Mouse (Mus musculus) kidney, adult 2 months (tissue): ENCODE measurements around the gene Emc8. TPM values are rescaled to one million over a fixed set of nuclear protein-coding genes. Genes with fewer than 3 reads are reported as not detected.

ENCODE experiments used
- DNase-seq: peaks from one replicate; pipeline ENCODE4 v3.0.0; 2021
- H3K27ac ChIP-seq: fragments of 200-500 bp; 2 replicates; pipeline ENCODE4 v1.5.1; 2012; ENCODE audit warnings: low read depth, low read length, control low read depth, inconsistent platforms; ENCODE audit not compliant: insufficient read depth
- H3K27me3 ChIP-seq: fragments of 200-500 bp; replicated peaks from 2 replicates; pipeline ENCODE4 v1.6.1; 2012; ENCODE audit warnings: mild to moderate bottlenecking, moderate library complexity, low read length, inconsistent platforms; ENCODE audit not compliant: control insufficient read depth, insufficient read depth
- H3K36me3 ChIP-seq: fragments of 200-500 bp; 2 replicates; pipeline ENCODE4 v1.6.1; 2012; ENCODE audit warnings: mild to moderate bottlenecking, moderate library complexity, low read length, inconsistent platforms; ENCODE audit not compliant: control insufficient read depth, insufficient read depth
- H3K4me1 ChIP-seq: fragments of 200-500 bp; 2 replicates; pipeline ENCODE4 v1.6.1; 2011; ENCODE audit warnings: low read length; ENCODE audit not compliant: control insufficient read depth, insufficient read depth
- H3K4me3 ChIP-seq: fragments of 200-500 bp; 2 replicates; pipeline ENCODE4 v1.5.1; 2011; ENCODE audit warnings: mild to moderate bottlenecking, low read depth, low read length, control low read depth; ENCODE audit not compliant: insufficient read depth
- CTCF ChIP-seq: fragments of 200-500 bp; conservative IDR thresholded peaks from 2 replicates; pipeline ENCODE4 v1.5.1; 2011; ENCODE audit warnings: low read depth, mild to moderate bottlenecking, control low read depth, low read length, moderate library complexity, mixed read lengths; ENCODE audit not compliant: insufficient read depth, insufficient read length
- POLR2A ChIP-seq: fragments of 200-500 bp; IDR thresholded peaks from one replicate; pipeline ENCODE4 v1.6.1; 2011; ENCODE audit warnings: low read depth, low read length, control low read depth
- WGBS: fragments of 180-500 bp; shearing (Covaris S2); methylation state at CpG from one replicate; pipeline ENCODE4 v1.1.7; 2018; 5-methylcytosine and 5-hydroxymethylcytosine counted together
- polyA plus RNA-seq: library from polyadenylated mRNA; depleted of rRNA; stranded (reverse); fragments of >200 nt; gene quantifications from 2 replicates; pipeline ENCODE4 v1.2.3, GENCODE M21; 2012

The Emc8 gene
- polyA plus RNA-seq, 1 experiment, result 67.0 TPM

- 82% methylated on average over 10 of the region's 10 CpGs for WGBS
- TF ChIP-seq POLR2A (no peak), CTCF (no peak)
These were observed 26.2 kb downstream of the Emc8 start for GRCm38 (mm10) chr8:120642031-120642662.

DNA sequence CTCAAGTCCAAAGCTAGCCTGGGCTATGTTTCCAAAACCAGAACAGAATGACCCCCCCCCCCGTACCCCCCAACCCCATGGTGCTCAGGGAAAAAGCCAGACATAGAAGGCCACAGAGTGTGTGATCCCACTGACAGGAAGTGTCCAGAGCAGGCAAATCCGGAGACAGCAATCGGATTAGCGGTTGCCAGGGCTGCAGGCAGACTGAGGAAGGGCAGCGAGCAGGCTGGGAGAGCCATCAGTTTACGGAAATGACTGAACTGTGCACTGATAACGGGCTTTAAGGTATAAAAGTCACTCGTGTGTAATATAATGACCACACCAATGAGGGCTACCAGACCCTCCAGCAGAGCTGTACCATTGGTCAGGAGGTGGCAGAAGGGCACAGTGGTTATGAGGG is 27.1 kb downstream of the Emc8 start:
- DNase-seq, result no peak
- H3K36me3 ChIP-seq, result no peaks in the 10 kb centered on the region
- WGBS, result 45% methylated on average over 8 of the region's 8 CpGs
- TF ChIP-seq CTCF, result no peak
- no peak for TF ChIP-seq POLR2A
- no peaks in the 10 kb centered on the region for H3K27me3 ChIP-seq
- no peak overlapping the region for H3K4me3 ChIP-seq
- H3K27ac ChIP-seq, result no peak overlapping the region
- H3K4me1 ChIP-seq, result no peaks in the 10 kb centered on the region

More at GRCm38 (mm10) chr8:120642031-120642662, 26.2 kb downstream of the Emc8 start:
- Histone ChIP-seq H3K4me1 (no peaks in the 10 kb centered on the region), H3K36me3 (no peaks in the 10 kb centered on the region), H3K4me3 (no peak overlapping the region), H3K27ac (no peak overlapping the region), H3K27me3 (no peaks in the 10 kb centered on the region)
- DNase-seq, result no peak

DNA sequence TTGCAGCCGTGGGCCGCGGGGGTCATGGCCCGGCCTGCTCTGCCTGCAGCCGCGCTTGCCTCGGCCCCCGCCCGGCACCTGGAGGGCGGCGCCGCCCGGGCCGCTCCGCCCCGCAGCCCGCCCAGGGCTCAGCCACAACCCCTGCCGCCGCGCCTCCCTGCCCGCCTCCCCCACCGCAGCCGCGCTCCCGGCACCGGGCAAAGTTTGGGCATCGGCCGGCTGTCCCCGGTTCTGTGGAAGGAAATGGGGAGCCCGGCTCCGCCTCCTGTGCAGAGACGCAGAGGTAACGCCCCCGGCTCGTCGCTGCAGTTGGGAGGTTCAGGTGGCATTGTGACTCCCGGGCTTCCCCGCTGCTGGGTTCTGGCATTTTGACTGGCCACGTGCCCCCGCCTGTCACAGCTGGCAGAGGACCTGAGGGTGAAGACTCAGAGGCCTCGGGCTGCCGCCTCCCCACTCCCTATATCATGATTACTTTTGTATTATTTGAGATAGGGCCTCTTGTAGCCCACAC is 34.0 kb downstream of the Emc8 start:
- peak; percentile 87 for DNase-seq
- no peaks in the 10 kb centered on the region for H3K4me1 ChIP-seq
- TF ChIP-seq CTCF (no peak), POLR2A (no peak)
- no peak overlapping the region for H3K27ac ChIP-seq
- no peaks in the 10 kb centered on the region for H3K27me3 ChIP-seq
- no peaks in the 10 kb centered on the region for H3K36me3 ChIP-seq
- 2% methylated on average over 42 of the region's 42 CpGs for WGBS
- H3K4me3 ChIP-seq, result peak overlapping the region; percentile 40

DNA sequence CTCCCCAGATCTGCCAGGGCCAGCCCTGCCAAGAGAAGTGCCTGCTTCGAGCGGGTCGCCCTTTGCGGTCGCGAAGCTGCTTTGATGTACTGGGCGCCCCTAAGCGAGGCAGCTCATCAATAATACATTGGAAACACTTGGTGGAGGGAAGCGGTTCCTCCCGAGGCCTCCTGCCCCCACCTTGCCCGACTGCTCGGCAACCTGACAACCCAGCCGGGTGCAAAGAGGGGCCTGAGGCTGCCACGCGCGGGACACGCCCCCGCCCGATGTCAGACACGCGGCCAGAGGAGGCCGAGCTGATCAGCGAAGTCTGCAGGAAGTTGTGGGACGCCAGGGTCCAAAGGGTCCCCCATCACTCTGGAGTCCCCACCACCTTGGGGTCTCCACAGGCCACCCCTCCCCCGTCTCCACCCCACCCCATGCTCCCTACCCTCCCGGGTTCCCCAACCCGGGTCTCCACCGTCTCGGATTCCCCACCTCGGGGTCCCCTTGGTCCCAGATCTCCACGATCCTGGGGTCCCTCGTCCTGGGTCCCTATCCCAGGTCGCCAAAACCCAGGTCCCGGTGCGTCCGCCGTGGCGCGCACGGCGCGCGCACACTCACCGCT is 34.6 kb downstream of the Emc8 start:
- no peak for DNase-seq
- no peaks in the 10 kb centered on the region for H3K4me1 ChIP-seq
- TF ChIP-seq CTCF (no peak), POLR2A (no peak)
- H3K27ac ChIP-seq, result no peak overlapping the region
- peak overlapping the region; percentile 40 for H3K4me3 ChIP-seq
- H3K36me3 ChIP-seq, result no peaks in the 10 kb centered on the region
- no peaks in the 10 kb centered on the region for H3K27me3 ChIP-seq
- WGBS, result 7% methylated on average over 44 of the region's 44 CpGs

- no peaks in the 10 kb centered on the region for H3K27me3 ChIP-seq
- TF ChIP-seq CTCF, result no peak
- H3K36me3 ChIP-seq, result no peaks in the 10 kb centered on the region
- no peaks in the 10 kb centered on the region for H3K4me1 ChIP-seq
- H3K27ac ChIP-seq, result no peak overlapping the region
- DNase-seq, result no peak
- WGBS, result 70% methylated on average over 17 of the region's 17 CpGs
- H3K4me3 ChIP-seq, result 0 out of 2 replicates have a peak overlapping the region, but pooled peaks have one; percentile 40
These were observed 35.3 kb downstream of the Emc8 start for GRCm38 (mm10) chr8:120632969-120633664.

DNA sequence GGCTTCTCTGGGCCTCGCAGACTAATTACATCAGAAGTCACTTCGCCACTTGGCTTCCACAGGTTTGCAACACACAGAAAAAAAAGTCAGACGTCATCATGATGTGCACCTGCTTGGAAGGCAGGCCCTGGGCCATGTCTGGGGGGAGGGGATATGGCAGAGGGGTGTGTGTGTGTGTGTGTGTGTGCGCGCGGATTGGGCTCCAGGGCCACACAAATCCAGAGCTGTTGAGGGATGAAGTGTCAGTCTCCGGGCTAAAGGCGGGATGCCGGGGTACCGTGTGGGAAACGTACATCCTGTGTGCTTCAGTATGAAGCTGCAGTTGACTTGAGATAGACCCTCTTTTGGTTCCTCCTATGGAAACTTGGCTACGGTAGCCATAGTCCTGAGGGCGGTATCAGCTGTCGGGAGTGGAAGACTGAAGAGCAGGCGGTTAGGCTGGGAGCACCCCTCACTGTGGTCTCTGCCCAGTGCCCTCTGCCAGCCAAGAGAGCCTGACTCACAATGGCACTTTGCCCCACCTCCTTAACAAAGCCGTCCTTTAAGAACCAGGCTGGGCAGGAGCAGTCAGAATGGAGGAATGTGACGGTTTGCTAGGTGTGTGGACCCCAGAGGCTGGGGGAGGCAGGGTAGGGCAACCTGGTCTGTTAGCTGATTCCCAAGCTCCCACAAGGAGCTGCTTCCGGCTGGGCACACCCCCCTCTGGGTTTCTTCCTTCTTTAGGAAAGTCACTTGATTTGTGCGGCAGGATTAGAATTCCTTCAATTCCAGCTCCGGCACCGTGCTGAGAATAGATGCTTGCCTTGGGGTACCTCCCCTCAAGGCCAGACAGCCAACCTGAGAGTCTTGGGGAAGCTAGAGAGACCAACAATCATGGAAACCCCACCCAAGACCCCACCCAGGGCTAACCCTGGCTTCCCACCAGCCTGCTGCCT is 36.7 kb downstream of the Emc8 start:
- TF ChIP-seq POLR2A, result no peak
- TF ChIP-seq CTCF, result no peak
- no peak overlapping the region for H3K4me3 ChIP-seq
- no peaks in the 10 kb centered on the region for H3K4me1 ChIP-seq
- DNase-seq, result no peak
- H3K27me3 ChIP-seq, result no peaks in the 10 kb centered on the region
- WGBS, result 90% methylated on average over 21 of the region's 21 CpGs
- no peak overlapping the region for H3K27ac ChIP-seq
- no peaks in the 10 kb centered on the region for H3K36me3 ChIP-seq

DNA sequence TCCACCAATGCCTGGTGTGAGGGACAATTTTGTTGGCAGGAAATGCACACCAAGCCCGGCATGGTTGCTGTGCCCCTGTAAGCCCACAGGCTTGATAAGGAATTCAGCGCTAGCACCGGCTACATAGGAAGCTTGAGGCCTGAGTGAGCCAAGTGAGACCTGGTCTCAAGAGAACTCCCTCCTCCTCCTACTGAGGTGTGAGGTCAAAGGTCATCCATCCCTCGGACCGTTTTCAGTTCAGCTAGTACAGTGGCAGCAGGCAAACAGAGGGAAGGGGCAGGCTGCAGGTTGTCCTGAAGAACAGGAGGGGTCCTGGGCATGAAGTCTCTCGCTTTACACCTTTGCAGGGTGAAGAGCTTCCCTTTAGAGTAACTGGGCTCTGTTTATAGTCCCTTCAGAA is 37.5 kb downstream of the Emc8 start:
- no peaks in the 10 kb centered on the region for H3K36me3 ChIP-seq

More for the DNA sequence above, 37.5 kb downstream of the Emc8 start:
- DNase-seq, result no peak
- Histone ChIP-seq H3K27ac (no peak overlapping the region), H3K4me1 (no peaks in the 10 kb centered on the region), H3K4me3 (no peak overlapping the region), H3K27me3 (no peaks in the 10 kb centered on the region)
- 61% methylated on average over 6 of the region's 6 CpGs for WGBS
- TF ChIP-seq POLR2A (no peak), CTCF (no peak)
